Mouse (Mus musculus): ENCODE measurements around the gene Myoz1.
A peak's percentile ranks its signal among the peaks of the same experiment; 100 is the strongest.

Gene Myoz1

DNA sequence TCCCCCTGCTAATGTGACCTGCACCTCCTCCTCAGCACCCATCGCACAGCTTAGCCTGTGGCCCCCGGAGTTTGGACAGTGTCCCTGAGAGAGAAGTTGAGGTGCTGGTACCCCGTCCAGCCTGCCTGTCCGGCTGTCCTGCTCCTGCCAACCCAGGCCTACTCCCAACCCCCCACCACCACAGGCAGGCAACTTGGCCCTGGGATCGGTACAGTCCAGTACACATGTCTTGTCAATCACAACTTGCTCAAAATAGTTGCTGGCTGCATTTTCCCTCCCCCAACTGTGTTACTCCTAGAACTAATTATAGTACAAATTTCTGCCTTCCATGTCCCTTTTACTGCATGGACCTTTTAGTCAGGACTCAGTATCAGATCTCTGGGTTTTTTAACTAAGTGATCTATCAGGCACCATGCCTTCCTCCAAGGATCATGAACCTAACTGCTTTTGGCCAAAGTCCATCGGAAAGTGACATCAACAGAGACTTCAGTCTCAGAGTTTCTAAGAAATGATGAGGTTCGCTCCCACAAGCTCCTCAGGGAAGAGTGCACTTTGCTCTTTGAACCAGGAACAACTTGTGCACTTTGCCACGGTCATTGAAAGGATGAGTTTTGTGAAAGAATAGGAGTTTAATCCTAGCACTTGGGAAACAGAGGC lies 11.9 kb upstream of the Myoz1 start, which contains the start of gene Synpo2l:
TSS of gene Synpo2l (minus strand) at position 201 of the 657 bp plus-strand sequence.
- DNase-seq, result no peak

- DNase-seq, result no peak
These were observed 11.1 kb upstream of the Myoz1 start for GRCm38 (mm10) chr14:20667469-20667868.

- no peak for DNase-seq
These were observed 8.1 kb upstream of the Myoz1 start for GRCm38 (mm10) chr14:20664436-20664835.

DNA sequence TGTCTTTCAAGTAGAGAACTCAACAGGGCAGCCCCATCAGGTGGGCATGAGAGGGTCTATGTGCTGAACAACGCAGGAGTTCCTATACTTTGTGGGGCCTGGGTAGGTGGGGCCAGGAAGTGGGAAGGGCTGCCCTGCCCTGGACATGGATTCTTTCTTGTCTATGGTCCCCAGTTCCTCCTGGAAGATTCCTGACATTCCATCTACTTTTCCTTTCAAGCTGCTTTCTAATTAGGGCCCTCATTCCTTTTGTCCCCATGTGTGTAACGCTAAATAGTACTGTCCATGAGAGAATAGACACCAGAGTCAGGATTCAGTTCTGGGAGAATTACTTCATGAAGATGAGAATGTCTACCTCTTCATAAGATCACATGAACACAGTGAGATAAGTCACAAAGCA lies 7.3 kb upstream of the Myoz1 start:
- DNase-seq, result no peak

DNA sequence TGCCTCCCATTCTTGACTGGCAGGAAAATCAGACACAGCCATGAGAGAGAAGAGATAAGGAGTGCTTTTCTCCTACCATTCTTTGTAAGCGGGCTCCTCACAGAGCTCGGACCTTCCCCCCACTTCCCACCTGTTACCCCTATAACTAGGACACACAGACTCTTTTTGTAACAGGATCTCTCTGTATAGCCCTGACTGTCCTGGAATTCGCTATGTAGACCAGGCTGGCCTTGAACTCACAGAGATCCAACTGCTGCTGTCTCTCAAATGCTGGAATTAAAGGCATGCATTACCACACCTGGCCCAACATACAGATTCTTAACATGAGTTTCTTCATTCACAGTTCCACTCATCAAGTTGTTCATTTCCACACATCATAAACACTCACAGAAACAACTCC lies 6.4 kb upstream of the Myoz1 start:
- no peak for DNase-seq

DNA sequence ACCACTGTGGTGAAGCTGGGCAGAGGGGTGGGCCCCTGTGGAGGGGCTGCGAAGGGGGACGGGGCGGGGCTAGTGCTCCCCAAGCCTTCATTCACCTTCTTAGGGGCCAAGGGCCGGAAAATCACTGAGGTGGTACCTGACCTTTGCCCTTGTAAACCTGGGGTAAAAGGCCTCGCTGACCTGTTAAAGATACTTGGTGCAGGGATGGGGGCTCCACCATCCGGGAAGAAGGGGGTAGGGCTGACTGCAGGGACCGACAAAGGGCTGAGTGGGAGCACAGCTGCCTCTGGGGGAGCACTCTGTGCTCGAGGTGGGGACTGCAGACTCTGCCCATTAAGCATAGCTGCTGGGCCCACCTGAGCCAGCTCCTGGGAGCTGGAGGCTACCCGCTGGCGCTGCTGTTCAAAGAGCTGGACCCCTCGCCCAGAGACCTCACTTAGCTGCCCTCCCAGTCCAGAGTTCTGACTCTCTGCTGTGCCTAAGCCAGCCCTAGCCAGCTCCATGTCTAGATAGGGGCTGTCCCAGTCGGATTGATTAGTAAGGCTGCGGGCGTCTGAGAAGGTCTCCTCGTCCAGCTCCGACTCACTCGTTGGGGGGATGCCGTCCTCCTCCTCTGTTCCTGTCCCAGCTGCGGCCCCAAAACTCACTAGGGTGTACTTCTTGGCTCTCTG lies 5.5 kb upstream of the Myoz1 start:
- no peak for DNase-seq

DNA sequence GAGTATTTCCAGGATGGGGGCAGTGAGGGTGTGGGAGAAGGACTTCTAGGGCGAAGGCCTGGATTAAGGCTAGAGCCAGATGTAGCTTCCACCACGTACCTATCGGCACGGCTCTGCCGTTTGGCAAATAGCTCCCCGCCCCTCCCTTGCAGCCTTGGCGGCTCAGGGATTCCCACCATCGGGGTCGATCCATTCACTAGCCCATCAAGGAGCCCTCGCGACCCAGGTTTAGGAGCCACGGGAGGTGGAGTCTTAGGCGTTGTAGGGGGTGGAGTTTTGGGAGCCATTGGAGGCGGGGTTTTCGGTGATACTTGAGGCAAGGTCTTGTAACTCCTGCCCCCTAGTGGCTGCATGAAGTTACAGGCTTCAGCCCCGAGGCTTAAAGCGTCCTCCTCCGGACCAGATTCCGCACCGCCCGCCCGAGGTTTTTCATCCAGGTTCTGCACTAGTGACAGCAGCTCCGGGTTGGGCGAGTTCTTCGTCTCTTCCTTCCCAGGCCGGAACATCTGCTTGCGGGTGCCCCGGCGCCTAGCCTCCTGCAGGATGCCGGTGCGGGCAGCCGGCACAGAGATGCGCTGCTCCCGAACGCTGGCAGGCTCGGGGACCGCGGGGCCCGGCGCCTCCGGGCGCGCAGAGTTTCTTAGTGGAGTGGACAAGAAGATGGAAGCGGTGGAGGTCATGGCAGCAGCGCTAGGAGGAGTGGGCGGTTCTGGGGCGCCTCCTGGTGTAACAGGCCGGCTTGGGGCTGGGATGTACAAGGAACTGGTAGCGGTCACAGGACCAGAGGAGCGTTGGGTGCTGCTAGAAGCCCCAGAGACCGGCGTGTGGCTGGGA lies 4.7 kb upstream of the Myoz1 start:
- DNase-seq, result peak; percentile 93 to 96

GRCm38 (mm10) chr14:20659687-20660086 lies 3.3 kb upstream of the Myoz1 start:
- DNase-seq, result no peak

DNA sequence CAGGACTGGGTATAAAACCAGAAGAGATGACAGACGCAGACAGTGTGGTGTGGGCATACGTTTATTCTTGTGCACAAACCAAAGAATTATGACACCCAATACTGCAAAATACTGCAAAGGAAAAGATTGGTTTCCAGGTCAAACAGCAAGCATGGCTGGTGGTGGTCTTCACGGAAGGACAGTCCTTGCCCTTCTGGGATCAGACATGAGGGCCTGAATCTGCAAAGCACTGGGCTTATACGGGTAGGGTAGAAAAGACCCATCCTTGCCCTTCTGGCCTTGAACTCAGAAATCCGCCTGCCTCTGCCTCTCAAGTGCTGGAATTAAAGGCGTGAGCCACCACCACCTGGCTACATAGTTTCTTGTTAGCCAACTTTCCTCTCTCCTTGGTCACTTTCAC lies 2.6 kb upstream of the Myoz1 start:
- DNase-seq, result no peak

GRCm38 (mm10) chr14:20658326-20658725 lies 2.0 kb upstream of the Myoz1 start:
- peak in 1 of 2 experiments; percentile 51 for DNase-seq

GRCm38 (mm10) chr14:20655731-20656130 lies 609 bp downstream of the Myoz1 start:
- DNase-seq, result no peak

DNA sequence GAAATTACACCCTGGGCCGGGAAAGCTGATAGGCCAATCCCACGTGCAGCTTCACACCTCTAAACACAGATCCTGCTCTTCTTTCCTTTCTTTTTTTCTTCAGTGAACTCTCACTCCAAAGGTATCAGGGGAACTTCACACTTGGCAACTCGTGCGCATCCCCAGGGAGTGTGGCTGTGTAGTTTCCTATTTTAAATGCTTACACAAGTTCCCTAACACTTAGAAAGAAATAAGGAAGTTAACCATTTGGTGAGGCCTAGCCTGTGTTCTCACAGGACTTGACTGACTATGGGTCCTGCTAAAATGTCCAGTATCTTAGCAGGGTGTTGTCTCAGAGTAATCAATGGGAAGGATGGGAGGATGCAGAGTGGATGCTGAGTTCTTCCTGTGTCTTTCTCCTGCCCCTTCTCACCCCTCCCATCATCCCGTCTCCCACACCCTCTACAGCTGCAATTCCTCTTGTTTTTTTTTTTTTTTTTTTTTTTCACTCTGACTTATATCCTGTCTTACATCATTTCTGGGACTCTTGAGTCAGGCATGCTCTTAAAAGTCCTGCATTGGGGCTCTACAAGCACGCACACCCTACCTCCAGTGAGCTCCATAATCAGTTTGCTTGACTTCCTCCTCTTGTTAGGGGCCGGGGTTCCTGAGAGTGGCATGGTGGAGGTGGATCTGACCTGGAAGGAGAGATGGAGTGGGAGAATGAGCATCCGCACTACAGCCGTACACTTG lies 1.5 kb downstream of the Myoz1 start:
- no peak for DNase-seq

DNA sequence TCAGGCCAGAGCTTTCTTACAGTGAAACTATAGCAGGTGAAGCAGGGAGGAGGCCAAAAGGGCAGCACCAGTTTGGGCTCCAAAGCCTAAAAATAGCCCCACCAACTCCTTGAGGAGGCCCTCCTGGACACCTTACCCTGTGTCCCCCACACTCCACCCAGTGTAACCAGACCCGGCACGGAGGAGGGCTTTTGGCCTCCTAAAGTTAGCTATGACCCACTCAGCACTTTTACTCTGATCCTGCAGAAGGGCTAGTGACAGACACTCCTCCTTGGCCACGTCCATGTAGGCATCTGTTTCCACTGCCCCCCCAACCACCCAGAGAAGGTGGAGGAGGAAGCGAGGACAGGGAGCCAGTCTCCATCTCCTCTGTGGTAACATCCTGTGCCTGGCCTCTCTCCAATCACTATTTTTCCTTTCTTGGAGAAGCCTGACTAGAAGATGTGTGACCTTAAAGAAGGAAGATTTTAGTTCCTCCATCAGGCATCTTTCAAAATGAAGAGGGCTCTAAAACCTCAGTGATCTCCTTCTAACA lies 4.6 kb downstream of the Myoz1 start:
- DNase-seq, result no peak

DNA sequence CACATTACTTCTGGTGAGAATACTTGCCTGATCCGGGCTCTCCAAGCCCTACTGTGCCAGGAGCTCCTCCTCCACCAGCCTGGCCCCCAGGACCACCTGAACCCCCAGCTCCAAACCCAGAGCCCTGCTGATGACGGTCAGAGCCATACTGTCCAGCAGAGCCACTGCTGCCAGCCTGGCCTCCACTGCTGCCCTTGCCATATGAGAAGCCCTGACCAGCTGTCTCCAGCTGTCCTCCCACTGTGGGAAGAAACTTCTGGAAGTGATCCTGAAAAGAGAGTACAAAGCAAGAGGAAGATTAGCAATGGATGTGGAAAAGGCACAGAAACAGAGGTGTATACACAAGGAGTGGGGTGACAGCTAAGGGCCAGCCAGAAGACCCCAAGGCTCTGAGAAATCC lies 5.3 kb downstream of the Myoz1 start:
- DNase-seq, result peak; percentile 17 to 18

DNA sequence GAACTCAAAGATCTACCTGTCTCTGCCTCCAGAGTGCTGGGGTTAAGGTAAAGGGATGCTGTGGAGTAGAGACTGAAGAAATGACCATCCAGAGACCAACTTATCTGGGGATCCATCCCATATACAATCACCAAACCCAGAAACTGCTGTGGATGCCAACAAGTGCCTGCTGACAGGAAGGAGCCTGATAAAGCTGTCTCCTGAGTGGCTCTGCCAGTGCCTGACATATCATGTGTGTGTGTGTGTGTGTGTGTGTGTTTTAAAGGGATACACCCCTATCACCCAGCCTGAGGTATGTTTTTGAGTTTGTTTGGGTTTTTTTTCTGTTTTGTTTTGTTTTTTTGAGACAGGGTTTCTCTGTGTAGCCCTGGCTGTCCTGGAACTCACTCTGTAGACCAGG lies 10.0 kb downstream of the Myoz1 start:
- no peak for DNase-seq

- DNase-seq, result no peak
These were observed 10.8 kb downstream of the Myoz1 start for GRCm38 (mm10) chr14:20645547-20645946.

DNA sequence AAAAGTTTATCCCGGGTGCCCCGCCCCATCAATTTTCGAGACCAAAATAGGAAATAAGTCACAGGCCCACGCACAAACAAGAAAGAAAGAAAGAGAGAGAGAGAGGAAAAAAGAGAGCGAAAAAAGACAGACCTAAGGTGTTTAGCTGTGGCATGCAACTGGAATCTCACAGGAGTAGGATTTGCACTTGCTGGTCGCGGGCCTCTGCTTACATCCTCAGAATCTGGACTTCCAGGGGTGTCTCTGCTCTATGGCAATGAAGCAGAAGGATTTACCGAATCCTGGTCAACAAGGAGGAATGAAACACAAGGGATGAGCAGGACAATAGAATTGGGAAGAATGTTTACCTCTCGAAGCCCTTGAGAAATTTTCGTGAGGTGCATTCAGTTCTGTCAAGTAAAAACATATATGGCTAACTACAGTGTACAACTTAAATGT lies 14.9 kb downstream of the Myoz1 start:
- DNase-seq, result no peak

- peak; percentile 98 for DNase-seq
These were observed 15.5 kb downstream of the Myoz1 start, which contains the start of gene Usp54 for GRCm38 (mm10) chr14:20640644-20641437. Gene Usp54 (minus strand): TSS chr14:20641063.

- peak; percentile 8 to 18 for DNase-seq
These were observed 16.3 kb downstream of the Myoz1 start for GRCm38 (mm10) chr14:20639918-20640619.

DNA sequence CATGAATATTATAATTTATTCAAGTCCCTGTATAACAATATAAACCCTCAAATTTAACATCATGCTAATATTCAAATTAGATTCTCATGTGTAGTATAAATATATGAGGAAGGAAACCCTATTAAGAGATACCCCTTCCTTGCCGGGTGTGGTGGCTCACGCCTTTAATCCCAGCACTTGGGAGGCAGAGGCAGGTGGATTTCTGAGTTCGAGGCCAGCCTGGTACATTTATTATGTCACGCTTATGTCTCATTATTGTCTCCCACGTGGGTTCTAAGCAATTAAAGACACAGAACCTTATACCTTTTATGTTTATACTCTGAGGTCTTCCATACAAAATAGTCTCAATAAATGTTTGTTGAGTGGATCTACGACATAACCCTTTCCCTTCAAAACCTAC lies 17.6 kb downstream of the Myoz1 start:
- no peak for DNase-seq
